Mouse (Mus musculus) cerebellum, adult (tissue): Measurements from ENCODE around the gene Chrna7.

Source experiments
- ATAC-seq: cut with Nextera tagmentation; 2 replicates; pipeline ENCODE4 v1.9.2; 2017; ENCODE audit warnings: mild to moderate bottlenecking, moderate library complexity, mixed read lengths; ENCODE audit not compliant: insufficient number of reproducible peaks, low FRiP score, low TSS enrichment

The Chrna7 gene

DNA sequence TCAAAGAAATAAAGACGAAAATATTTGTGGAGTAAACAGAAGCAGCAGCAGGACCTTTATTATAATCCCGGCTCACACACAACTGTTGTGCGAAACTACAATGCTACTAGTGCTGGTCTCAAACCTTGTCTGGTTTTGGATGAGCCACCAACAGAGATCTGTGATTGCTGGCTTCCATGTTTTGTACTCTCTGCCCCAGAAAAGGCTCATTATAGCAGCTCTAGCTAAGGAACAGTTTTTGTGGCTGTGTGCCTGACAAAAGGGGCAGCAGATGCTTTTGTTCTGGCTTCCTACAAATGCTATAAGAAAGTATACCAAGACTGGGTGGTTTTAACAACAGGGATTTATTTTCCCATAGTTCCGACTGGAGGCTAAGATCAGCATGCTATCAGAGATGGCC lies 126.4 kb downstream of the Chrna7 start:
- ATAC-seq: no peak

DNA sequence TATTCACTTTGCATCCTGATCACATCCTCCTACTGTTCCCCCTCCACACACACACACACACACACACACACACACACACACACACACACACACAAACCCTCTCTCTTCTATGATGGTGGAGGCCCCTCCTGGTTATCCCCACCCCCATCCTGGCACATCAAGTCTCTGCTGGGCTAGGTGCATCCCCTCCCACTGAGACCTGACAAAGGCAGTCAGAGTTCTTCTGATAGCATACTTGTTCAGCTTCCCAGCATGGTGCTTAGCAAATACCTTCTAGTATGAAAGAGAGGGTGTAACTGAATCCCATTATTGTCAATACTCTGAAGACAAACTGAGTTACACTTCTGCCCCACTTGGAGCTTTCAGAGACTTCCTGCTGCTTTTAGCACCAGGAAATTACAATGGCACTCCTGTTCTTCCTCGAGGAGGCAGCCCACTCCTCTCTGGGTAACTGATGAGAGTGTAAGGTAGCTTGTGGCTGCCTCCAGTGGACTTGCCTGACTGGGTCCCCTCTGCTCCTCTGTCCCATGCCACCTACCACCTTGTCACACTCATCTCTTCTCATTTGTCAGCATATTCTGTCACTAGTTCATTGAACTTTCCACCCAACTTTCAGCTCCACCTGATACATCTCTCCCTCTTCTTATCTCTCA lies 127.9 kb downstream of the Chrna7 start:
- ATAC-seq: no peak

DNA sequence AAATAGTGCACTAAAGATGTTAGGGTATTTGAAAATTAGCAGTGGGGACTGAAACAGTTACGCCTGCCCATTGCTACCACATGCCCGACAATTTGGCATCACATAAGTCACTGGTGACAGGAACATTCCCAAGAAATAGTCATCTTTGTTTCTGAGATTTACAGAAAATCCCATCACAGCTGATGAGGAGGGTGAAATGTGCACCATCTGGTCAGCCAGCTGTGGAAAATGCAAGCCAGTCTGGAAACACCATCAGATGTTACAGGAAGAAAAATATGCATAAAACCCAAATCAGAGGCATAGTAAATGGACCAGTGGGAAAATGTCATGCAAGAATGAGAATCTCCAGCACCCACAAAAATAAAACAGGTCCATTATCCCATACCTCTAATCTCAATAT lies 151.4 kb downstream of the Chrna7 start:
- no peak for ATAC-seq
